ENCODE assay signal across 10 mouse cellular contexts in genomic region chr2:171676083-171676482, GRCm38 (mm10).
DNase-seq lines count a peak whose midpoint lies in the region; ATAC-seq lines count a peak whose summit lies in the region.
"Had no signal": no experiment of that assay in that cellular context is flagged by ENCODE, and none has a peak within 500 bp of the region (broad histone marks: within the 10 kb centered on the region; RNA-seq: fewer than 3 reads in every experiment).

No protein-coding gene starts in this region.

- no peak overlapping the region for H3K27ac ChIP-seq in hindbrain, embryonic 15.5 days (replicated peaks)
- no peak overlapping the region for H3K27ac ChIP-seq in hindbrain, embryonic 12.5 days
- H3K27ac ChIP-seq: liver, embryonic 14.5 days had no signal

- H3K27me3 ChIP-seq in hindbrain, embryonic 15.5 days, result no peaks in the 10 kb centered on the region
- no peaks in the 10 kb centered on the region for H3K27me3 ChIP-seq in hindbrain, embryonic 12.5 days

- no peaks in the 10 kb centered on the region for H3K9me3 ChIP-seq in hindbrain, embryonic 15.5 days
- no peaks in the 10 kb centered on the region for H3K9me3 ChIP-seq in hindbrain, embryonic 12.5 days (replicated peaks)

- 0 out of 2 replicates have a peak, but pooled peaks cover 14% of the 10 kb centered on the region for H3K4me1 ChIP-seq in hindbrain, embryonic 15.5 days (replicated peaks)
- H3K4me1 ChIP-seq in hindbrain, embryonic 12.5 days, result 0 out of 2 replicates have a peak, but pooled peaks cover 4% of the 10 kb centered on the region

- H3K9ac ChIP-seq in hindbrain, embryonic 15.5 days, result no peak overlapping the region
- no peak overlapping the region for H3K9ac ChIP-seq in hindbrain, embryonic 12.5 days
- H3K9ac ChIP-seq: liver, embryonic 14.5 days had no signal

- peak; percentile 65; the same call in 1 of the 2 replicates for ATAC-seq in hindbrain, embryonic 15.5 days (ENCODE audit: low FRiP score, low read depth)
- no peak for ATAC-seq in hindbrain, embryonic 12.5 days (ENCODE audit: low FRiP score)

- DNase-seq in right cerebral cortex, adult 2 months (ENCODE audit: low spot score in 2 of 2), result peak; percentile 3 to 6
- no peak for DNase-seq in right cerebral cortex, postnatal 4 days
- peak; percentile 9 to 18 for DNase-seq in heart, postnatal 10 days
- peak; percentile 20 for DNase-seq in retina, postnatal 1 day
- no peak for DNase-seq in spleen, adult 12 weeks (ENCODE audit: low spot score)
- DNase-seq in frontal cortex, postnatal 14 days (ENCODE audit: low spot score in 2 of 2), result no peak
- DNase-seq: cerebellum, adult 9-10 months had no signal

- no peaks in the 10 kb centered on the region for H3K36me3 ChIP-seq in hindbrain, embryonic 15.5 days
- no peaks in the 10 kb centered on the region for H3K36me3 ChIP-seq in hindbrain, embryonic 12.5 days

- no peak overlapping the region for H3K4me2 ChIP-seq in hindbrain, embryonic 15.5 days
- H3K4me2 ChIP-seq in hindbrain, embryonic 12.5 days (replicated peaks), result no peak overlapping the region

- intact Hi-C loops in heart, postnatal 10 days (cut with DNase I), result loop anchor here (5.0 kb wide), 1 partner anchor 44 kb away; no protein-coding TSS in a partner anchor

- H3K4me3 ChIP-seq in hindbrain, embryonic 15.5 days, result no peak overlapping the region
- H3K4me3 ChIP-seq in hindbrain, embryonic 12.5 days, result no peak overlapping the region

- WGBS in hindbrain, embryonic 15.5 days, result 45% methylated on average over 8 of the region's 8 CpGs
- WGBS in hindbrain, embryonic 12.5 days, result 60% methylated on average over 8 of the region's 8 CpGs

Comparison
In these comparisons a context has a peak if more than half of its experiments do, and no peak if none do; other contexts are left out.
1. DNase-seq: peak in right cerebral cortex, adult 2 months (2 of 2), heart, postnatal 10 days (2 of 2) and retina, postnatal 1 day (single experiment); none in right cerebral cortex, postnatal 4 days (single experiment), spleen, adult 12 weeks (single experiment) and frontal cortex, postnatal 14 days (0 of 2).